Mouse (Mus musculus): ENCODE data around the gene Dnttip1. TPM values are rescaled to one million over a fixed set of nuclear protein-coding genes. Genes with fewer than 3 reads are reported as not detected.
A peak's percentile ranks its signal among the peaks of the same experiment; 100 is the strongest.

The Dnttip1 gene
- total and polyA plus RNA-seq, 2 experiments from 2014 or later: 24.7 to 54.2 TPM

- Histone ChIP-seq H3K27ac (ENCODE audit: low read depth, low read length) (peak within 1 kb of the TSS; percentile 84), H3K9me3 (ENCODE audit: low read length) (no peaks in the 10 kb centered on the region), H3K4me2 (ENCODE audit: low read depth, low read length, poor library complexity, severe bottlenecking) (peak within 1 kb of the TSS; percentile 90), H3K27me3 (ENCODE audit: insufficient read depth, low read length) (no peaks in the 10 kb centered on the region), H3K4me3 (ENCODE audit: low read depth, low read length) (peak within 1 kb of the TSS; percentile 77), H3K4me1 (ENCODE audit: insufficient read depth, low read length) (peaks cover 6% of the 10 kb centered on the region; the same call in 1 of the 2 replicates), H3K36me3 (ENCODE audit: insufficient read depth, low read length) (peaks cover under 1% of the 10 kb centered on the region; the same call in 1 of the 2 replicates), H3K9ac (replicated peaks; ENCODE audit: low read length, poor library complexity, severe bottlenecking) (peak within 1 kb of the TSS; percentile 94)
- ATAC-seq (ENCODE audit: low FRiP score) (peak; percentile 82), DNase-seq (ENCODE audit: low spot score) (peak; percentile 81)
- WGBS: 2% methylated on average over 75 of the region's 89 CpGs
- peak; percentile 69 for TF ChIP-seq CTCF (IDR thresholded peaks at IDR 0.05)
These were observed 40.0 kb downstream of the Dnttip1 start, which contains the start of gene Snx21 for GRCm38 (mm10) chr2:164785481-164786387. Gene Snx21, plus strand, starts transcription at chr2:164785823.

DNA sequence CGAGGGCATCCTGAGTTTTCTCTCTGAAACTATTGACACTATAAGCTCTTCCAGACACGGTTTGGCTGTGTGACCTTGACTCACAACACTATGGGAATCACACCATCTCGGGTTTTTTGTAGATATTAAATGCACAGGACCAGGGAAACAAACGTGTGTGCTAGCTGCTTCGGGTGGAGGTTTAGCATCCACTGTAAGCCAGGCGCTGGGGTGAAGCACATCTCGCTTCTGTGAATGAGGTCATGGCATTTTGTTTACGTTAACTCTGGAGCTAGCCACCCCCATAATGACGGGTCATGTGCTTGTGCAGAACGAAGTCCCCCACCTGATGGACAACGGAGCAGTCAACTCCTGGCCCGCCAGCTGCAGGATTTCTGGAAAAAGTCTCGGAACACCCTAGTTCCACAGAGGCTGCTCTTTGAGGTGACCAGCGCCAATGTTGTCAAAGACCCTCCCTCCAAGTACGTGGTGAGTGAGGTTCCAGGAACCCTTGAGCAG is 40.7 kb downstream of the Dnttip1 start:
- 9% methylated on average over 15 of the region's 15 CpGs for WGBS
- peak overlapping the region; percentile 84 for H3K27ac ChIP-seq (ENCODE audit: low read depth, low read length)
- H3K36me3 ChIP-seq (ENCODE audit: insufficient read depth, low read length): peaks cover 7% of the 10 kb centered on the region; the same call in 1 of the 2 replicates
- H3K27me3 ChIP-seq (ENCODE audit: insufficient read depth, low read length): no peaks in the 10 kb centered on the region
- TF ChIP-seq CTCF (IDR thresholded peaks at IDR 0.05): no peak
- DNase-seq (ENCODE audit: low spot score): peak; percentile 34
- 0 out of 2 replicates have a peak, but pooled peaks have one; percentile 20 for ATAC-seq (ENCODE audit: low FRiP score)
- H3K4me1 ChIP-seq (ENCODE audit: insufficient read depth, low read length): peaks cover 6% of the 10 kb centered on the region; the same call in 1 of the 2 replicates
- peak overlapping the region; percentile 90 for H3K4me2 ChIP-seq (ENCODE audit: low read depth, low read length, poor library complexity, severe bottlenecking)
- H3K4me3 ChIP-seq (ENCODE audit: low read depth, low read length): peak overlapping the region; percentile 77
- H3K9ac ChIP-seq (replicated peaks; ENCODE audit: low read length, poor library complexity, severe bottlenecking): peak overlapping the region; percentile 94
- no peaks in the 10 kb centered on the region for H3K9me3 ChIP-seq (ENCODE audit: low read length)

DNA sequence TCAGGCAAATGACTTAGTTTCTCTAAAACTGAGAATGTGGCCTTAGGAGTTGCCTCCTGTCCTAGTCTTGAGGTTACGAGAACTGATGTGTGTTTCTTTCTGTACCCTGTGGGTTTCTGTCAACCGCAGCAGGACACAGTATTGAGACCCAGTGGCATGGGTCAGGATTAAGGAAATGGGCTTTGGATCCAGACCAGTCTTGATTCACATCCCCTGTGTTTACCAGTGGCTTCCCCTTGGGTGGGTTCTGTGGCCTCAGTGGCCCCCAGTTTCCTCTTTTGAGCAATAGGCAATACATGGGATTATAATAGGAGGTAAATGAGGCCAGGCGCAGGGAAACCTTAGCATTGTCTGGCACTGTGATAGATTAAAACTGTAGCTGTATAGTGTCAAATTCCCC is 41.2 kb downstream of the Dnttip1 start:
- no peaks in the 10 kb centered on the region for H3K9me3 ChIP-seq (ENCODE audit: low read length)
- H3K4me2 ChIP-seq (ENCODE audit: low read depth, low read length, poor library complexity, severe bottlenecking): peak overlapping the region; percentile 90
- no peaks in the 10 kb centered on the region for H3K27me3 ChIP-seq (ENCODE audit: insufficient read depth, low read length)
- DNase-seq (ENCODE audit: low spot score) (no peak), ATAC-seq (ENCODE audit: low FRiP score) (no peak)
- peak overlapping the region; percentile 77 for H3K4me3 ChIP-seq (ENCODE audit: low read depth, low read length)
- peaks cover 12% of the 10 kb centered on the region; the same call in 1 of the 2 replicates for H3K36me3 ChIP-seq (ENCODE audit: insufficient read depth, low read length)
- no peak for TF ChIP-seq CTCF (IDR thresholded peaks at IDR 0.05)
- peak overlapping the region; percentile 94; the same call in 1 of the 2 replicates for H3K9ac ChIP-seq (replicated peaks; ENCODE audit: low read length, poor library complexity, severe bottlenecking)
- 82% methylated on average over 3 of the region's 3 CpGs for WGBS
- H3K27ac ChIP-seq (ENCODE audit: low read depth, low read length): no peak overlapping the region
- peaks cover 6% of the 10 kb centered on the region; the same call in 1 of the 2 replicates for H3K4me1 ChIP-seq (ENCODE audit: insufficient read depth, low read length)

DNA sequence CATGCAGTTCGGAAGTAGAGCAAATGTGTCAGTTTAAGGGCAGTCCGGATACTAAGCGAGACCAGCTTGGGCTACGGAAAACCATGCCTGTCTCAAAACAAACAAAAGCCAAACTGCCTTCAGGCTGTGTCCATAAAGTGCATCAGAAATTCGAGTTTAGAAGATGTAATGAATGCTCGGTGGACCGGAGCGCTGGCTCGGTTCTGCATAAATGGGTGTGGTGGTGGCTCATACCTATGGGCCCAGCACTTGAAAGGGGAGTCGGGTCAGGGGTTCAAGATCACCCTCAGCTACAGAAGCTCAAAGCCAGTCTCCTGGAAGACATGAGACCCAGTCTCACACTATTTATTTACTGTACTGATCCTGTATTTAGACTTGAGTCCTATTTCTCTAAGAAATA is 42.0 kb downstream of the Dnttip1 start:
- Histone ChIP-seq H3K4me2 (ENCODE audit: low read depth, low read length, poor library complexity, severe bottlenecking) (no peak overlapping the region; the same call in 1 of the 2 replicates), H3K9me3 (ENCODE audit: low read length) (no peaks in the 10 kb centered on the region), H3K9ac (replicated peaks; ENCODE audit: low read length, poor library complexity, severe bottlenecking) (no peak overlapping the region), H3K4me3 (ENCODE audit: low read depth, low read length) (no peak overlapping the region), H3K27me3 (ENCODE audit: insufficient read depth, low read length) (no peaks in the 10 kb centered on the region), H3K36me3 (ENCODE audit: insufficient read depth, low read length) (peaks cover 20% of the 10 kb centered on the region; the same call in 1 of the 2 replicates), H3K4me1 (ENCODE audit: insufficient read depth, low read length) (peaks cover 6% of the 10 kb centered on the region; the same call in 1 of the 2 replicates), H3K27ac (ENCODE audit: low read depth, low read length) (no peak overlapping the region)
- 79% methylated on average over 10 of the region's 10 CpGs for WGBS
- ATAC-seq (ENCODE audit: low FRiP score): no peak
- no peak for TF ChIP-seq CTCF (IDR thresholded peaks at IDR 0.05)
- no peak for DNase-seq (ENCODE audit: low spot score)

GRCm38 (mm10) chr2:164788411-164788810 is 42.6 kb downstream of the Dnttip1 start:
- H3K36me3 ChIP-seq (ENCODE audit: insufficient read depth, low read length): peaks cover 22% of the 10 kb centered on the region; the same call in 1 of the 2 replicates
- no peak overlapping the region for H3K4me3 ChIP-seq (ENCODE audit: low read depth, low read length)
- no peak overlapping the region for H3K27ac ChIP-seq (ENCODE audit: low read depth, low read length)
- TF ChIP-seq CTCF (IDR thresholded peaks at IDR 0.05): no peak
- no peak for DNase-seq (ENCODE audit: low spot score)
- WGBS: 70% methylated on average over 4 of the region's 4 CpGs
- H3K9me3 ChIP-seq (ENCODE audit: low read length): no peaks in the 10 kb centered on the region
- peak overlapping the region; percentile 9; the same call in 1 of the 2 replicates for H3K4me2 ChIP-seq (ENCODE audit: low read depth, low read length, poor library complexity, severe bottlenecking)
- no peak for ATAC-seq (ENCODE audit: low FRiP score)
- peaks cover 6% of the 10 kb centered on the region; the same call in 1 of the 2 replicates for H3K4me1 ChIP-seq (ENCODE audit: insufficient read depth, low read length)
- H3K9ac ChIP-seq (replicated peaks; ENCODE audit: low read length, poor library complexity, severe bottlenecking): 0 out of 2 replicates have a peak overlapping the region, but pooled peaks have one; percentile 5
- H3K27me3 ChIP-seq (ENCODE audit: insufficient read depth, low read length): no peaks in the 10 kb centered on the region
